ENCODE assay signal across 9 mouse cellular contexts in genomic region chr11:109627648-109628047, GRCm38 (mm10). TPM values are rescaled to one million over a fixed set of nuclear protein-coding genes. Genes with fewer than 3 reads are reported as not detected.
DNase-seq lines count a peak whose midpoint lies in the region; ATAC-seq lines count a peak whose summit lies in the region.
"Had no signal": no experiment of that assay in that cellular context is flagged by ENCODE, and none has a peak within 500 bp of the region (broad histone marks: within the 10 kb centered on the region; RNA-seq: fewer than 3 reads in every experiment).

No protein-coding gene starts in this region.

- 89% methylated on average over 4 of the region's 4 CpGs for WGBS in kidney, embryonic 16.5 days

- no peaks in the 10 kb centered on the region for H3K9me3 ChIP-seq in kidney, embryonic 16.5 days (ENCODE audit: low read length)
- H3K9me3 ChIP-seq: hindbrain, embryonic 15.5 days had no signal

- no peaks in the 10 kb centered on the region for H3K27me3 ChIP-seq in kidney, embryonic 16.5 days (ENCODE audit: insufficient read depth, low read length)
- H3K27me3 ChIP-seq: hindbrain, embryonic 15.5 days had no signal

- H3K4me1 ChIP-seq in kidney, embryonic 16.5 days (ENCODE audit: insufficient read depth, low read length): peaks cover 11% of the 10 kb centered on the region
- H3K4me1 ChIP-seq: hindbrain, embryonic 15.5 days had no signal

- DNase-seq in cerebellum, postnatal 10 days: peak; percentile 37 to 48
- no peak for DNase-seq in cerebellum, adult 8-10 months
- DNase-seq in kidney, postnatal 10 days: peak; percentile 37
- DNase-seq in B cell, adult 2 months: peak; percentile 33 to 41
- DNase-seq in lung, postnatal 10 days: peak; percentile 32
- DNase-seq in urinary bladder, postnatal 4 days (ENCODE audit: low spot score in 2 of 2): no peak
- no peak for DNase-seq in urinary bladder, postnatal 10 days (ENCODE audit: low spot score)

- H3K4me2 ChIP-seq in kidney, embryonic 16.5 days (replicated peaks; ENCODE audit: low read depth, low read length): no peak overlapping the region
- H3K4me2 ChIP-seq: hindbrain, embryonic 15.5 days had no signal

- no peak overlapping the region for H3K27ac ChIP-seq in kidney, embryonic 16.5 days (ENCODE audit: low read length)
- H3K27ac ChIP-seq: hindbrain, embryonic 15.5 days had no signal

- no peaks in the 10 kb centered on the region for H3K36me3 ChIP-seq in kidney, embryonic 16.5 days (ENCODE audit: insufficient read depth, low read length)
- H3K36me3 ChIP-seq: hindbrain, embryonic 15.5 days had no signal

- ATAC-seq in kidney, embryonic 16.5 days (ENCODE audit: low FRiP score, low TSS enrichment): no peak

- H3K4me3 ChIP-seq in kidney, embryonic 16.5 days (ENCODE audit: low read length): no peak overlapping the region
- H3K4me3 ChIP-seq: hindbrain, embryonic 15.5 days had no signal

- no peak overlapping the region for H3K9ac ChIP-seq in kidney, embryonic 16.5 days (replicated peaks; ENCODE audit: low read length)
- H3K9ac ChIP-seq: hindbrain, embryonic 15.5 days had no signal

RNA-seq across cellular contexts. Expression of gene Wipi1, which starts 15.9 kb away (rescaled TPM):
- polyA plus RNA-seq in kidney, embryonic 16.5 days (2015; fragmentation: Nextera tagmentation; extraction: Ambion mirVana): 35.8 and 36.4 TPM in 2 replicates

RNA-seq across cellular contexts. Expression of gene Prkar1a, which starts 21.6 kb away (rescaled TPM):
- 375 and 395 TPM in 2 replicates for polyA plus RNA-seq in kidney, embryonic 16.5 days (2015; fragmentation: Nextera tagmentation; extraction: Ambion mirVana)

Comparison
In these comparisons a context has a peak if more than half of its experiments do, and no peak if none do; other contexts are left out.
1. DNase-seq: peak in cerebellum, postnatal 10 days (2 of 2), kidney, postnatal 10 days (single experiment), B cell, adult 2 months (2 of 2) and lung, postnatal 10 days (single experiment); none in cerebellum, adult 8-10 months (single experiment), urinary bladder, postnatal 4 days (0 of 2) and urinary bladder, postnatal 10 days (single experiment).